Mouse (Mus musculus): ENCODE measurements at regions not wholly inside any gene's neighbourhood (a gene's known extent, or its start where the extent isn't known, plus 50 kb on each side); places are given as distances from the start of the nearest gene placed in this dataset.

DNA sequence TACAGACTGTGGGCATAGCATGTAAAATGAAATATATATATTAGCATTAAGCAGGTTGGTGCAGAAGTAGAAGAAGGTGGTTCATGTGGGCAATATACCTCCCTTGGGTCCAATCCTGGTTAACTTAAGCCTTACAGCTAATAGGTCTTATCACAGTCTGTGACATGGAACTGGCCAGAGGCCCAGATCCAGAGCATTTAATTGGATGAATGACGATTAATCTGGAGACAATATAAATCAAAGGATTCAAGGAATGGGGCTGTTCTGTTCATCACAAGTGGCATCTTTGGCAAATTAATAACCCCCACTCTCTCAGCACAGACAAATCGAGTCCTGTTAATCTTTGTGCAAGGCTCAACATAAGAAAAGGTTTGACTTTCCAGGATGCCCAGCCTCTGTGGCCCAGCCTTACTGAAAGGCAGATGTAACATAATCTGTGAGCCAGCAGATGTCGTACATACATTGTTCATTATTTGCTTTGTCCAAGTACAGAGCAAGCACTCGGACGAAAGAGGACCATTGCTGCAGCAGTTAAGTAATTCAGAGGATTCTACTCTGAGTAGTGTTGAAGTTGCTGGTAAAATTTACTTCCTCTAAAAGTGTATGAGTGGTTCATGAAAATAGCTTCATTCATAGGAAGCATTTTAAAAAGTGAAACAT, 2073.2 kb downstream of the 9330182O14Rik start:
- Histone ChIP-seq H3K27me3 (ENCODE audit: control insufficient read depth, insufficient read depth, low read length) (no peaks in the 10 kb centered on the region), H3K4me3 (ENCODE audit: control insufficient read depth, low read depth, low read length) (no peak overlapping the region), H3K36me3 (ENCODE audit: control insufficient read depth, insufficient read depth, low read length) (no peaks in the 10 kb centered on the region), H3K4me1 (ENCODE audit: control insufficient read depth, insufficient read depth, low read length) (no peaks in the 10 kb centered on the region), H3K27ac (ENCODE audit: control insufficient read depth, insufficient read depth, low read depth, low read length) (no peak overlapping the region)
- TF ChIP-seq POLR2A (IDR thresholded peaks at IDR 0.05; ENCODE audit: control insufficient read depth, low read depth, low read length) (no peak), CTCF (IDR thresholded peaks at IDR 0.05; ENCODE audit: control insufficient read depth, insufficient read depth, insufficient replicate concordance, low read depth, low read length) (no peak)

GRCm38 (mm10) chr15:42219496-42219895, 2085.3 kb downstream of the 9330182O14Rik start:
- no peaks in the 10 kb centered on the region for H3K4me1 ChIP-seq (ENCODE audit: control insufficient read depth, insufficient read depth, low read length)
- TF ChIP-seq CTCF (IDR thresholded peaks at IDR 0.05; ENCODE audit: control insufficient read depth, insufficient read depth, insufficient replicate concordance, low read depth, low read length) (no peak), POLR2A (IDR thresholded peaks at IDR 0.05; ENCODE audit: control insufficient read depth, low read depth, low read length) (no peak)
- H3K36me3 ChIP-seq (ENCODE audit: control insufficient read depth, insufficient read depth, low read length): no peaks in the 10 kb centered on the region
- H3K27me3 ChIP-seq (ENCODE audit: control insufficient read depth, insufficient read depth, low read length): no peaks in the 10 kb centered on the region
- no peak overlapping the region for H3K27ac ChIP-seq (ENCODE audit: control insufficient read depth, insufficient read depth, low read depth, low read length)
- no peak overlapping the region for H3K4me3 ChIP-seq (ENCODE audit: control insufficient read depth, low read depth, low read length)

DNA sequence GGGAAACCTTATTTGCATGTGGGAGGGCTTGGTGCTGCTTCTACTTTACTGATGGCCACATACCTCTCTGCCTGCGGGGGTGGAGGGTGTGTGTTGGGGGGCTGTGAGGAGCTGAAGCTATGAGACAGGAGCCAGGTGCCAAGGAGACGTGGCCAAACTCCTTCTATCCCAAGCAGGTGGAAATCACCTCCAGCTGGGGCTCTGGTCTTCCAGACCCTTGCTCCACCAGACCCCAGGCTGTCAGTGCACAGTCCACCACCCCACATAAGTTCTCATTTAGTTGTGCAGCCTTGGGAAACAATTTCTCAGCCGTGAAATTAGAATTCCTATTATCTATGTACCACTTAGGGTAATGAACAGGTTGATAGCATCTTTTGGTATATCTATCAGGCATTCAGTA, 2085.8 kb downstream of the 9330182O14Rik start:
- H3K4me1 ChIP-seq (ENCODE audit: control insufficient read depth, insufficient read depth, low read length): no peaks in the 10 kb centered on the region
- H3K27ac ChIP-seq (ENCODE audit: control insufficient read depth, insufficient read depth, low read depth, low read length): no peak overlapping the region
- H3K4me3 ChIP-seq (ENCODE audit: control insufficient read depth, low read depth, low read length): no peak overlapping the region
- H3K27me3 ChIP-seq (ENCODE audit: control insufficient read depth, insufficient read depth, low read length): no peaks in the 10 kb centered on the region
- no peaks in the 10 kb centered on the region for H3K36me3 ChIP-seq (ENCODE audit: control insufficient read depth, insufficient read depth, low read length)
- no peak for TF ChIP-seq POLR2A (IDR thresholded peaks at IDR 0.05; ENCODE audit: control insufficient read depth, low read depth, low read length)
- no peak for TF ChIP-seq CTCF (IDR thresholded peaks at IDR 0.05; ENCODE audit: control insufficient read depth, insufficient read depth, insufficient replicate concordance, low read depth, low read length)

DNA sequence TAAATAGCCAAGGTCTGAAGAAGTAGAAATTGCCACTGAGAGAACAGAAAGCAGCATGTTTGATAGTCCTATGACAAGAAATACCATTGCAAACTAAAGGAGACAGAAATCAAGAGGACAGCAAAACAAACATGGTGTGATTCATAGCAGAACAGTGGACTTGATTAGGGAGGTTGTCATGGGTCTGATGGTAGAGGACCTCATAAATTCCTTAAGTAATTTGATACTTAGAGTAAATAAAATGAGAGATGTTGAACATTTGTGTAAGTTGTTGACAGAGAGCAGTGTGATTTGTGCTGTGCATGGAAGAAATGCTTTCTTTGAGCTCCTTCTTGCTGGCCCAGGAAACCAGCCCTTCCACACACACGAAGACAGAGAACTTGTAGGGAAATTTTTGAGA, 2090.8 kb downstream of the 9330182O14Rik start:
- TF ChIP-seq CTCF (IDR thresholded peaks at IDR 0.05; ENCODE audit: control insufficient read depth, insufficient read depth, insufficient replicate concordance, low read depth, low read length): no peak
- no peak for TF ChIP-seq POLR2A (IDR thresholded peaks at IDR 0.05; ENCODE audit: control insufficient read depth, low read depth, low read length)
- no peaks in the 10 kb centered on the region for H3K27me3 ChIP-seq (ENCODE audit: control insufficient read depth, insufficient read depth, low read length)
- H3K4me1 ChIP-seq (ENCODE audit: control insufficient read depth, insufficient read depth, low read length): no peaks in the 10 kb centered on the region
- no peak overlapping the region for H3K27ac ChIP-seq (ENCODE audit: control insufficient read depth, insufficient read depth, low read depth, low read length)
- H3K4me3 ChIP-seq (ENCODE audit: control insufficient read depth, low read depth, low read length): no peak overlapping the region
- no peaks in the 10 kb centered on the region for H3K36me3 ChIP-seq (ENCODE audit: control insufficient read depth, insufficient read depth, low read length)

DNA sequence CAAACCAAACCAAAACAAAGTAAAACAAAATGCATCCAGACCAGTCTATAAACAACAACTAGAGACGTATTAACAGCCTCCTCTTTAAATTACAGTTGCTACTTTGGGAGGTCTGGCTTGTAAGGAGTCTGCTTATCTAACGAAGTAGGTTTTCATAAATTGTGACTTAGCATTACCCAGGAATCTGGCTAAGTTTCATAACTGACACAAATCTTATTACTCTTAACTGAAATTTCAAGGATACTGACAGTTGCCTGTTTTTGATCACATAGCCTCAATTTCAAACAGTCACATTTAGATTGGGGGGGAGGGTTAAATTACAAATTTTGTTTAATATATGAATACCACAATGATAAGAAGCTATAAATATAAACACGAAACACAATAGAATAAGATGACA, 2097.5 kb downstream of the 9330182O14Rik start:
- Histone ChIP-seq H3K4me3 (ENCODE audit: control insufficient read depth, low read depth, low read length) (no peak overlapping the region), H3K27ac (ENCODE audit: control insufficient read depth, insufficient read depth, low read depth, low read length) (no peak overlapping the region), H3K36me3 (ENCODE audit: control insufficient read depth, insufficient read depth, low read length) (no peaks in the 10 kb centered on the region), H3K4me1 (ENCODE audit: control insufficient read depth, insufficient read depth, low read length) (no peaks in the 10 kb centered on the region), H3K27me3 (ENCODE audit: control insufficient read depth, insufficient read depth, low read length) (no peaks in the 10 kb centered on the region)
- TF ChIP-seq POLR2A (IDR thresholded peaks at IDR 0.05; ENCODE audit: control insufficient read depth, low read depth, low read length): no peak
- TF ChIP-seq CTCF (IDR thresholded peaks at IDR 0.05; ENCODE audit: control insufficient read depth, insufficient read depth, insufficient replicate concordance, low read depth, low read length): no peak

GRCm38 (mm10) chr15:42246812-42247211, 2112.6 kb downstream of the 9330182O14Rik start:
- H3K36me3 ChIP-seq (ENCODE audit: control insufficient read depth, insufficient read depth, low read length): no peaks in the 10 kb centered on the region
- TF ChIP-seq CTCF (IDR thresholded peaks at IDR 0.05; ENCODE audit: control insufficient read depth, insufficient read depth, insufficient replicate concordance, low read depth, low read length): no peak
- TF ChIP-seq POLR2A (IDR thresholded peaks at IDR 0.05; ENCODE audit: control insufficient read depth, low read depth, low read length): no peak
- H3K4me3 ChIP-seq (ENCODE audit: control insufficient read depth, low read depth, low read length): no peak overlapping the region
- no peaks in the 10 kb centered on the region for H3K4me1 ChIP-seq (ENCODE audit: control insufficient read depth, insufficient read depth, low read length)
- no peak overlapping the region for H3K27ac ChIP-seq (ENCODE audit: control insufficient read depth, insufficient read depth, low read depth, low read length)
- H3K27me3 ChIP-seq (ENCODE audit: control insufficient read depth, insufficient read depth, low read length): no peaks in the 10 kb centered on the region

DNA sequence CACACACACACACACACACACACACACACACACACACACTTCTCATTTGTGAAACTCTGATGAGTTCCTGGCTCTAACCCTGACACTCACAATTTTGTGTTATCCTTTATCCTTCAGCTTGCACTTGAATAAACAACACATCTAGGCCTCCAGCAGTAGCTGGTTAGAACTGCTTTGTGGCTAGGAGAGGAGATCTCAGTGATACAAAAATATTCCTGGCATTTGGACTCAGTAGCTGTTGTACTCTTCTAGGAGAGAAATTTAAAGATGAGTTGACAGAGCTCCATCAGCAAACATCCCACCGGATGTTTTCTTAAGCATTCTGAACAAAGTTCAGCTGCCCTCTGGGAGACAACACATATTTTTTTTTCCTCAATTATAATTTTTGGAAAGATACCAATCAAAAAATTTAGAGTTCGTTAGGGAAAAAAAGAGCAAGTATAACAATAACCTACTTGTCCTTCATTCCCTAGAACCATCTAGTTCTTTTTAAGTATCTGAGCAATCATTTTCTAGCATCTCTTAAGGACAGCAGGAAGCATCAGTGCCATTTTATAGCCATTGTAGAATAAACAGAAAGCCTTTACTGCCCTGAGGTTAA, 2118.7 kb downstream of the 9330182O14Rik start:
- Histone ChIP-seq H3K4me1 (ENCODE audit: control insufficient read depth, insufficient read depth, low read length) (no peaks in the 10 kb centered on the region), H3K27ac (ENCODE audit: control insufficient read depth, insufficient read depth, low read depth, low read length) (no peak overlapping the region), H3K4me3 (ENCODE audit: control insufficient read depth, low read depth, low read length) (no peak overlapping the region), H3K36me3 (ENCODE audit: control insufficient read depth, insufficient read depth, low read length) (no peaks in the 10 kb centered on the region), H3K27me3 (ENCODE audit: control insufficient read depth, insufficient read depth, low read length) (no peaks in the 10 kb centered on the region)
- TF ChIP-seq POLR2A (IDR thresholded peaks at IDR 0.05; ENCODE audit: control insufficient read depth, low read depth, low read length) (no peak), CTCF (IDR thresholded peaks at IDR 0.05; ENCODE audit: control insufficient read depth, insufficient read depth, insufficient replicate concordance, low read depth, low read length) (no peak)
